Mouse (Mus musculus) heart, embryonic 11.5 days (tissue): Measurements from ENCODE around the gene Ablim1. TPM values are rescaled to one million over a fixed set of nuclear protein-coding genes. Genes with fewer than 3 reads are reported as not detected.

ENCODE experiments used
- ATAC-seq: fragments of 200-750 bp; cut with Nextera tagmentation; replicated peaks from 2 replicates; pipeline ENCODE4 v1.8.0; 2017; ENCODE audit warnings: moderate library complexity; ENCODE audit not compliant: insufficient number of reproducible peaks, low FRiP score, low TSS enrichment
- H3K27ac ChIP-seq: fragments of 300-500 bp; sonication (generic); 2 replicates; pipeline ENCODE4 v1.5.1; 2014; ENCODE audit warnings: mild to moderate bottlenecking, low read depth, low read length
- H3K27me3 ChIP-seq: fragments of 300-500 bp; sonication (generic); 2 replicates; pipeline ENCODE4 v1.6.1; 2014; ENCODE audit warnings: mild to moderate bottlenecking, low read length, mixed read lengths; ENCODE audit not compliant: control insufficient read depth, insufficient read depth
- H3K36me3 ChIP-seq: fragments of 300-500 bp; sonication (generic); 2 replicates; pipeline ENCODE4 v1.6.1; 2014; ENCODE audit warnings: mild to moderate bottlenecking, low read length, moderate library complexity, mixed read lengths; ENCODE audit not compliant: control insufficient read depth, insufficient read depth
- H3K4me1 ChIP-seq: fragments of 300-500 bp; sonication (generic); 2 replicates; pipeline ENCODE4 v1.6.1; 2014; ENCODE audit warnings: low read length; ENCODE audit not compliant: control insufficient read depth, insufficient read depth
- H3K4me2 ChIP-seq: fragments of 300-500 bp; sonication (generic); 2 replicates; pipeline ENCODE4 v1.6.1; 2014; ENCODE audit warnings: mild to moderate bottlenecking, moderate library complexity
- H3K4me3 ChIP-seq: fragments of 300-500 bp; sonication (generic); 2 replicates; pipeline ENCODE4 v1.5.1; 2014; ENCODE audit warnings: low read depth, low read length
- H3K9ac ChIP-seq: fragments of 300-500 bp; sonication (generic); 2 replicates; pipeline ENCODE4 v1.6.1; 2014; ENCODE audit warnings: mild to moderate bottlenecking, low read depth, low read length, moderate library complexity
- H3K9me3 ChIP-seq: fragments of 300-500 bp; sonication (generic); replicated peaks from 2 replicates; pipeline ENCODE4 v1.6.1; 2016; ENCODE audit warnings: low read length; ENCODE audit not compliant: control insufficient read depth
- WGBS: fragments of 180-500 bp; shearing (Covaris S2); extraction: QIAGEN DNeasy Blood & Tissue Kit; methylation state at CpG from one replicate; pipeline ENCODE4 v1.1.7; 2014; ENCODE audit not compliant: insufficient replicate concordance; 5-methylcytosine and 5-hydroxymethylcytosine counted together
- polyA plus RNA-seq: library from polyadenylated mRNA; unstranded; fragments of >200 nt; fragmentation: Nextera tagmentation; extraction: Ambion mirVana; gene quantifications from 2 replicates; pipeline ENCODE4 v1.2.1, GENCODE M21; 2014

The Ablim1 gene
- polyA plus RNA-seq, 1 experiment from 2014 or later, result 45.8 TPM

DNA sequence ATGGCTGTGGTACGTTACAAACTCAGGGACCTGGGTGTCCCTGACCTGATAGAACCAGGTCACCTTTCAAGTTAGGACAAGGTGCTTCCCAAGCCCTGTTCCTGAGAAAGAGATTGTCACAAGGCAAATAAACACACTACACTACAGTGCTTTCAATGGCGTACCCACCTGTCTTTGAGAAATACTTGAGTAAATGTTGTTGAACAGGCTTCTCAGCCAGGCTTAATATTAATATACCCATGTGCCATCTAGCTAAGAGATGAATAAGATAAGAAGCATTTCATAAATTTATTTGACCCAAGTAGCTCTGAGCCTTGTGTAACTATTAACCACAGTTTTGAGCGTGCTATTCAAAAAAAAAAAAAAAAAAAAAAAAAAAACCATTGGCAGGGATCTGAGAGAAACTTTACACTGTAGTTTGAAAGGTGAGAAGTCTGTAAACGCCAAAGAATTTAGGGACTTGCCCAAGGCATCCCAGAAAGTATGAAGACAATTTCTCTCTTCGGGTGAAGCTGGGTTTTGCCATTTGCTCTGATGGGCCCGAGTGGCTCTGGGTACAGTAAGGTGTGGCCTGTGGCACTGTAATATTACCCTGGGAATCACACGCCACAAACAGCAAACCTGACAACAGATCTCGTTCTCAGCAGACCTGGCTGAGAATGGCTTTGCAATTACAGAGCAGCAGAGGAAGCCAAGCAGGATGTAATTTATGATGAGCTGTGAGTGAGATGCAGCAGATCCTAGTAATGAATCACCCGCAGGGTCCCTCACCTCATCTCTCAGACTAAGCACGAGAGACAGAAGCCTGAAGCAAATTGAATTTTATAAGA is 73.1 kb downstream of the Ablim1 start:
- H3K9me3 ChIP-seq, result no peaks in the 10 kb centered on the region
- H3K4me1 ChIP-seq, result peaks cover 9% of the 10 kb centered on the region; the same call in 1 of the 2 replicates
- H3K4me2 ChIP-seq, result no peak overlapping the region
- H3K4me3 ChIP-seq, result no peak overlapping the region
- H3K27me3 ChIP-seq, result no peaks in the 10 kb centered on the region
- WGBS, result 62% methylated on average over 10 of the region's 10 CpGs
- no peak overlapping the region for H3K9ac ChIP-seq
- no peaks in the 10 kb centered on the region for H3K36me3 ChIP-seq
- ATAC-seq, result no peak
- no peak overlapping the region for H3K27ac ChIP-seq

GRCm38 (mm10) chr19:57240259-57240658 is 74.5 kb downstream of the Ablim1 start:
- no peak overlapping the region for H3K27ac ChIP-seq
- H3K36me3 ChIP-seq, result no peaks in the 10 kb centered on the region
- no peaks in the 10 kb centered on the region for H3K27me3 ChIP-seq
- H3K4me2 ChIP-seq, result no peak overlapping the region
- no peak overlapping the region for H3K4me3 ChIP-seq
- H3K9ac ChIP-seq, result no peak overlapping the region
- WGBS, result 45% methylated on average over 6 of the region's 6 CpGs
- ATAC-seq, result no peak
- H3K9me3 ChIP-seq, result no peaks in the 10 kb centered on the region
- H3K4me1 ChIP-seq, result peaks cover 9% of the 10 kb centered on the region; the same call in 1 of the 2 replicates

DNA sequence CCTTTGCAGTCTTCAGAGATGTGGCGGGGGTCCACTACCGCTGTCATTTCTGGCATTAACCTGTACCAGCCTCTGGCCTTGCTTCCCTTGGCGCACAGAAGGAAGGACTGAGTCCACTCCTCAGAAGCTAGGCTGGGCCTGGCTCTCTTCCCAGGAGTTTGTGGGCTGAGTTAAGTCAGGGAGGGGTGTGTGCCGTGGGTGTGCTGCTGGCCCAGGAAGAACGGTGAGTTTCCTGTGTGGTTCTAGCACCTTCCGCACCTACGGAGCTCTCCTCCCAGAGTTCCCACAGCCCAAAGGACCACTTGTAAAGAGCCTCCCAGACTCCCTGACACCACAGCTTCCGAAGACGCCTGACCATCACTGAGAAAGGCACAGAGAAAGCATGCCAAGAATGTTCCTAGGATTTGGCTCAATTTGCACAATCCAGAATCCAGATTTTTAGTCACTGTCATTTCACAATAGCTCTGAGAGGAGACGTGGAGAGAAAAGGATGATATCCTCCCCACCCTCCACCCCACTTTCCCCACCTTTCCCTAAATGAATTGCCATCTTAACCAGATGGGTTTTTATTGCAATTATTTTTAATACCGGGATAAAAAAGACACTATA is 75.4 kb downstream of the Ablim1 start:
- ATAC-seq, result no peak
- no peak overlapping the region for H3K27ac ChIP-seq
- H3K9me3 ChIP-seq, result no peaks in the 10 kb centered on the region
- no peak overlapping the region for H3K4me2 ChIP-seq
- H3K4me3 ChIP-seq, result no peak overlapping the region
- H3K36me3 ChIP-seq, result no peaks in the 10 kb centered on the region
- 64% methylated on average over 11 of the region's 11 CpGs for WGBS
- no peaks in the 10 kb centered on the region for H3K27me3 ChIP-seq
- H3K9ac ChIP-seq, result no peak overlapping the region
- peaks cover 5% of the 10 kb centered on the region; the same call in 1 of the 2 replicates for H3K4me1 ChIP-seq

- Histone ChIP-seq H3K4me1 (peaks cover 5% of the 10 kb centered on the region; the same call in 1 of the 2 replicates), H3K36me3 (no peaks in the 10 kb centered on the region), H3K27ac (no peak overlapping the region), H3K4me2 (no peak overlapping the region), H3K4me3 (no peak overlapping the region), H3K9me3 (no peaks in the 10 kb centered on the region), H3K27me3 (no peaks in the 10 kb centered on the region), H3K9ac (no peak overlapping the region)
- WGBS, result 80% methylated on average over 7 of the region's 7 CpGs
- no peak for ATAC-seq
Measured at GRCm38 (mm10) chr19:57238461-57238860, 76.3 kb downstream of the Ablim1 start.

DNA sequence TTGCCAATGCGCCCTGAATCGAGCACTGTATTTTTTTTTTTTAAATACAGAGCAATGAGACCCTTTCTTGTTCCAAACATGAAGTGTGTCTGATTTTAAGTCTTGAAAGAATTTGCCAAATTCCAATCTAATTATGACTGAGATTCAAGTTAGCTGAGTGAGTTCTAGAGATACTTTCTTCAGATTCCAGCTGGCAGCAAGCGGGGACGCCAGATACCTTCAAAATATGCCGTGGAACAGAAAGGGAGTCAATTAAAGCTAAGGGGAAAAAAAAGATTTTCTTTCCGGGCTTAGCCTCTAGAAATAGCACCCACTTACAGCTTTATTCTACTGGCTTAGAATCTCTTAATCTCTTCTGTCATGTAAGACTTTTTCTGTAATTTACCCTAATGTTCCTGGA is 77.2 kb downstream of the Ablim1 start:
- Histone ChIP-seq H3K4me1 (peaks cover 5% of the 10 kb centered on the region; the same call in 1 of the 2 replicates), H3K9me3 (no peaks in the 10 kb centered on the region), H3K4me3 (no peak overlapping the region), H3K27me3 (no peaks in the 10 kb centered on the region), H3K9ac (no peak overlapping the region), H3K27ac (no peak overlapping the region), H3K4me2 (no peak overlapping the region), H3K36me3 (no peaks in the 10 kb centered on the region)
- no peak for ATAC-seq
- 78% methylated on average over 6 of the region's 6 CpGs for WGBS

GRCm38 (mm10) chr19:57236647-57237046 is 78.1 kb downstream of the Ablim1 start:
- Histone ChIP-seq H3K36me3 (no peaks in the 10 kb centered on the region), H3K9ac (no peak overlapping the region), H3K9me3 (no peaks in the 10 kb centered on the region), H3K4me3 (no peak overlapping the region), H3K27ac (no peak overlapping the region), H3K4me2 (no peak overlapping the region), H3K4me1 (peaks cover 5% of the 10 kb centered on the region; the same call in 1 of the 2 replicates), H3K27me3 (no peaks in the 10 kb centered on the region)
- no peak for ATAC-seq
- WGBS, result 69% methylated on average over 15 of the region's 15 CpGs

DNA sequence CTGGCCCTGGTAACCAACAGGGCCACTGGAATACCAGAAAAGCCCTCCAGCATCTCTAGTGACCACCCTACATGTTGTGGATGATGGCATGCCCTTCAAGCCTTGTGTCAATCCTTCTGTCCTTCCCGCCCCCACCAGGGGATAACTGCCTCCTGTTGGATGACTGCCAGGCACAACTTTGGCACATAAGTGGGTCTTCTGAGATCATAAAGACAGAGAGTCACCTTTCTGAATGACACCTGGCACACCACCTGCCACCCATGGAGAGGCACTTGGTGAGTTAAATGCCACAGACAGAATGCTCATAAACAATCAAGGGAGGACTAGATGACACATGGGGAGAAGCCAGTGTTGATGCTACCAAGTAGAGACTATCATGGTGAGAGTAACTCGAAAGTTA is 78.8 kb downstream of the Ablim1 start:
- Histone ChIP-seq H3K4me2 (no peak overlapping the region), H3K9me3 (no peaks in the 10 kb centered on the region), H3K36me3 (no peaks in the 10 kb centered on the region), H3K9ac (no peak overlapping the region), H3K27ac (no peak overlapping the region), H3K4me3 (no peak overlapping the region), H3K4me1 (peaks cover 5% of the 10 kb centered on the region; the same call in 1 of the 2 replicates), H3K27me3 (no peaks in the 10 kb centered on the region)
- no peak for ATAC-seq
- 93% methylated on average over 2 of the region's 2 CpGs for WGBS

- no peak overlapping the region for H3K9ac ChIP-seq
- no peaks in the 10 kb centered on the region for H3K36me3 ChIP-seq
- H3K4me1 ChIP-seq, result no peaks in the 10 kb centered on the region
- no peak overlapping the region for H3K4me2 ChIP-seq
- no peak overlapping the region for H3K4me3 ChIP-seq
- ATAC-seq, result no peak
- 66% methylated on average over 4 of the region's 4 CpGs for WGBS
- no peaks in the 10 kb centered on the region for H3K27me3 ChIP-seq
- H3K9me3 ChIP-seq, result no peaks in the 10 kb centered on the region
- no peak overlapping the region for H3K27ac ChIP-seq
Measured at GRCm38 (mm10) chr19:57230996-57231395, 83.7 kb downstream of the Ablim1 start.
